Mouse (Mus musculus) cerebellum, postnatal 36 days (tissue): ENCODE results near the gene Usp21.
A peak's percentile ranks its signal among the peaks of the same experiment; 100 is the strongest.
"Not testable (repeated sequence)": the region's sequence is repeated elsewhere in the genome, so short reads cannot be mapped to it uniquely, and the experiment has no call there.

Experiments used
- DNase-seq, 2 experiments: peaks; one replicate each; pipeline ENCODE4 v3.0.0; 2021 to 2022; ENCODE audit warnings: mixed read lengths in 2 of 2

Usp21 gene

GRCm38 (mm10) chr1:171287136-171288081 lies at the start of gene Usp21:
Gene Usp21 (minus strand): TSS chr1:171287991.
- peak; percentile 92 to 95 for DNase-seq

GRCm38 (mm10) chr1:171330216-171330560 lies 42.4 kb upstream of the Usp21 start:
- no peak for DNase-seq

- DNase-seq: peak in 1 of 2 experiments; percentile 26
These were observed 41.8 kb upstream of the Usp21 start for GRCm38 (mm10) chr1:171329433-171330215.

DNA sequence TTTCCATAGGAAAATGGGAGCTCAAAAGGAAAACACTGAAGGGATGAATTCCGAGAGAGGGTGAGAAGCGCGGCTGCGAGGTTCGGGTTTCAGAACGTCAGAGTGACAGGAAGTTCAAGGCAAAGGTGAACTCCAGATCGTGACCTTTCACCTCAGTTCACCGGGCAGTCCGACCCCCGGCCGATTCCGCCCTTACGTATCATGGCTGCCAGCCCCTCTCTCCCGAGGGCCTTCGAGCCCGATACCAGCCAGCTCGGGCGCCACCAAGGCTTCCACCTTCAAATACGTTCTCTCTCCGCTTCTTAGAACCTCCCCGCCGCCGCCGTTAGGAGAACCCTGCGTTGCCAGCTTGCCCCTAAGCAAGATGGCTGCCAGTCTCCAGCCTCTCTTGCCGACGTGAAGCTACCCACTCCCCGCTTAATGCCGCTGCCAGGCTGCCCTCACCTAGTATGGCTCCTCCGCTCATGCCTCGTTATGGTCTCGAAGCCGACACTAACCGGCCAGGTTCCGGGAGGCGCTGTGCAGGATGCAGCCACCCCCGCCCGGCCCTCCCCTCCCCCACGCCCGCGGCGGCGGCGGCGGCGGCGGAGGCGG lies 41.1 kb upstream of the Usp21 start, which contains the start of gene Dedd:
Gene Dedd, plus strand, starts transcription at position 307 of the 594 bp plus-strand sequence.
- DNase-seq: peak; percentile 88 to 90

DNA sequence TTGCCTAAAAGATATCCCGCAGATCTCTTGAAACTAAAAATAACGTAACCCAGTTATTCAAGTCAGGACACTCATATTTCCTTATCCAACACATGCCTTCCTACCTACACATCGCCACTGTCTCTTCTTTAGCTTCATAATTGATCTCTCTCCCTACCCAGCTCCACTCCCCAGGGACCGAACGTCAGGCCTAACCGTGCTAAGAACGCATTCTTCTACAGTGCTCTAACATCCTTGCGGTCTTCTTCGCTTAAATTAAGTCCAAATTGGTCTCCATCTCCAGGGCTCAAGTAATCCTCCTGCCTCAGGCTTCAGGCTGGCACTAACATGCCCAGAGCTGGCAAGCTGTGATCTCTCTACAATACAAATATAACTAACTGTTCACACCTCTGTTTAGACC lies 40.5 kb upstream of the Usp21 start:
- DNase-seq: no peak

DNA sequence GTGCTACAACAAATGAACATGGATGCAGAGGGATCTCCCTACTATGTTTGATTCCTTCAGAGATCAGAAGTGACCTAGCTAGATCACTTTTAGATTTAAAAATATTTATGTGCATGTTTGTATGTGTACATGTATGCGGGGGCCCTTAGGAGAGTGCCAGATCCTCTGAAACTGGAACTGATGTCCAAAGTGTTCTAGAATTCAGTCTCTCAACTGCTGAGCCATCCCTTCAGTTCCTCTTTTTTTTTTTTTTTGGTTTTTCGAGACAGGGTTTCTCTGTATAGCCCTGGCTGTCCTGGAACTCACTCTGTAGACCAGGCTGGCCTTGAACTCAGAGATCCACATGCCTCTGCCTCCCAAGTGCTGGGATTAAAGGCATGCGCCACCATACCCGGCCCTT lies 38.8 kb upstream of the Usp21 start:
- not testable (repeated sequence) for DNase-seq

DNA sequence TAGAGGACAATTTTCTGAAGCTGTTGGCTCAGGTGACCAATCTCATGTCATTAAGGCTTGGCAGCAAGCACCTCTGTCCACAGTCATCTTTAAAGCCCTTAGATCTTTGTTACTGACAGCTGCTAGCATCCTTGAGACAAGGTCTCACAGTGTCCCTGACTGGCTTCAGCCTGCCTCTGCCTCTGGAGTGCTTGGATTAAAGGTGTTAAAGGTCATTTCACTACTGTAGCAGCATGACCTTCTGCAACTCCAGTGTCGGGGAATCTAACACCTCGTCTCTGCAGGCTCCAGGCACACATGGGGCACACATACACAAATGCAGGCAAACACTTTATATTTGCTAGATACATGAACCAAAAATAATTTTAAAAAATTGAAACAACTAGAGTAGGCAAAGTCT lies 37.8 kb upstream of the Usp21 start:
- no peak for DNase-seq

DNA sequence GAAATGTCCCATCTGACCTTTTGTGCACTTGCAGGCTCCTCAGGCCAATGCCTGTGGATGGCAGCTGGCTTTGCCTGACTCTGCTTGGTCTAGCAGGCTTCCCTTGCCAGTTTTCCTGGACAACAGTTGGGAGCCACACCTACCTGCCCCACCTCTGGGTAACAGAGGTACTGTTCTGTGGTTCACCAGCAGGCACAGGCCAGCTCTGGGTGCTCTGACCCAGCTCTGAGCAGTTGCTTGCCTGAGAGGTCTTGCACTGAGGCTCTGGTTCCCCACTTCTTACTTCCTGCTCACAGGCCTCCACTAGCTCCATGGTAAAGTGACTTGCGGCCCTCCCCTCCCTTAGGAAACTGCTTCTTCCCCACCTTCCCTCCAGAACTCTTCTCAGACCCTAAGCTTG lies 34.2 kb upstream of the Usp21 start:
- no peak for DNase-seq

DNA sequence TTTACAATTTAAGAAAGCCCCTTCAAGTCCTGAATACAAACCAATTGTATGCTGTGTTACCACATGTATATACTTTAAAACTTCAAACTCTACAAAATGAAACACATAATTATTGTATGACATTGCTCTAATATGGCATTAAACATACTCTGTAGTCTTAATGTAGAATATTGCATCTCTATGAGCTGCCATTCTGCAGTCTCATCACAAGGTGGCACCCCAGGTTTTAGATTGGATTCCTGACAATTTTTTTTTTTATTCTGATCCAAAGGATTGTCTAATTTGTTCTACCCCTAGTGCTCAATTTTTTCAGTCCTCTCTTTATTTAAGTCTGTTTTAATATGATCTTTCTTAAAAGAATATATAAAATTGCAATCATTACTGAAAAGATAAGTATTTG lies 33.6 kb upstream of the Usp21 start:
- DNase-seq: no peak

DNA sequence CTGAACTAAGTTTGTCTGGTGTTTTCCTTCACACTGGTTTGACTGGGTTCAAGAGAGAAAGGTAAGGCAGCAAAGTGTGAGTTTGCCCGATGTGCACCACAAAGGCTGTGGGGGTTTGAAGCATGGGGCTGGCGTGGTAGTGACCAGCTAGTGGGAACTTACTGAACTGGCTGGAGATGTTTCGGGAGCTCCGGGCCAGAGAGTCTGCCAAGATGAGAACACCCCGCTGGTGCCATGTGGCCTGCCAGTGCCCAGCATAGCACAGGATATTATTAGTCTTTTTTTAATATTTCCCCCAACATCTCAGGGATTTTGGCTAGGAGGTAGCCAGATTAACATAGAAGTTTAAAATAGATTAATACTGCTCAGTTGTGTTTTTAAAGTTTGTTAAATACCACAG lies 32.4 kb upstream of the Usp21 start:
- peak; percentile 78 to 79 for DNase-seq

DNA sequence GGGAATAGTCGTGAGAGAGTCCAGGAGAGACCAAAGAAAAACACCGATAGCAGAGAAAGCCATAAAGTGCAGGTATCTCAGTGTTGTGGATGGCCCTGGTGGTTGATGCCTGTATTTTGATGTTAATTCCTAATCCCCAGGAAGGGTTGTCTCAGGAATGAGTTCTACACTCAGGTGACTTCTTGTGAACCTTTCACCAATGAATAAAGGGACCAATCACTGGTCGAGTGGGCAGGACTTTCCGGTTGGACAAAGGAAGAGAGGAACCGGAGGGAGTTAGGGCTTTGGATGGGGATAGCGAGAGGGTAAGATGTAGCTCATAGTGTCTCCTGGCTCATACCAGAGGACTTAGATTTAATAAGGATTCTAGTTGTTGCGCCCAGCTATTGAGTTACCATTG lies 32.0 kb upstream of the Usp21 start:
- DNase-seq: peak in 1 of 2 experiments; percentile 32

DNA sequence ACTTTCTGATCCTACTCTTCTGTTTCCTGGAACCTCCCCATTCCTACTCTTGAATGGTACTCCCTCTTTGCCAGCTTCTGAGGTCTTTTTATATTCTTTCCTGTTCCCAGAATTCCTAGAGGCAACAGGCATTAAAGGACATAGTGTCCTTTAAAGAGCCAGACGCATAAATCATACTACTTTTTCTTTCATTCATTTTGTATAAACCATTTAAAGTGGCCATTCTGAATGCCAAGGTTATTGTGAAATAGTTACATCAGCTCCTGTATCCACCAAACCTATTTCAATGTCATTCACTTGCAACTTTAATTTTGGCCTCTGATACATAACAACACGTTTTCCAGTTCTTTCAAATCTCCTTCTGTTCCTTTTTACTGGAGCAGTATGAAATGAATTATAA lies 21.5 kb upstream of the Usp21 start:
- DNase-seq: no peak

DNA sequence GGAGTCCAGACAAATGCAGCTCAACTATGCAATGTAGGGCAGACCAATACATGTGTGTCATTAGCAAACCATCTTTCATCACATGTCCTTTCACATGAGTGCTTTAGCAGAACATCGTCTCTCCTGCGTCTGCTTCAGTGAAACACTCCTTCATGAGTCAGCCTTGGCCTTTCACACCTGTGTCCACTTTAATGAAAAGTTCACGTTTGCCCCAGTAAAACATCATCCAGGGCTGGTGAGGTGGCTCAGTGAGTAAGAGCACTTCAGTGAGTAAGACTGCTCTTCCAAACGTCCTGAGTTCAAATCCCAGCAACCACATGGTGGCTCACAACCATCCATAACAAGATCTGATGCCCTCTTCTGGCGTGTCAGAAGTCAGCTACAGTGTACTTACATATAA lies 18.4 kb upstream of the Usp21 start:
- DNase-seq: not testable (repeated sequence)

GRCm38 (mm10) chr1:171298226-171298625 lies 10.4 kb upstream of the Usp21 start:
- peak in 1 of 2 experiments; percentile 35 for DNase-seq

DNA sequence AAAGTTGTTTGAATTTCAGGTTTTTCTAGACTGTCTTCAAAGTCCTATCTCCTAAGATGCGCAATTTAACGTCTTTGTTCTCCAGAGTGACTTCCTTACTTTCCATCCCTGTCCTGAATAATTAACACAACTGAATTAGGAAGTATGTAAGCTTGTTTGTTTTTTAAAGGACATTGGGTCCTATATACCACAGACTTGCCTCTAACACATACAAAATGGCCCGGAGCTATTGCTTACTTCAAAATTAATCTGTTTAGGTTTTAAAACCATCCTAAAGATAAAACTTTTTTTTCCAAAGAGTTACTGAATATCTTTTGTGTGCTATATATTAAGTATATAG lies 7.2 kb upstream of the Usp21 start:
- DNase-seq: no peak

- DNase-seq: peak; percentile 78 to 88
These were observed 6.7 kb upstream of the Usp21 start, which contains the start of gene Ufc1 for GRCm38 (mm10) chr1:171294298-171295062. Gene Ufc1 (minus strand): TSS chr1:171295024.

GRCm38 (mm10) chr1:171293906-171294297 lies 6.1 kb upstream of the Usp21 start:
- no peak for DNase-seq

DNA sequence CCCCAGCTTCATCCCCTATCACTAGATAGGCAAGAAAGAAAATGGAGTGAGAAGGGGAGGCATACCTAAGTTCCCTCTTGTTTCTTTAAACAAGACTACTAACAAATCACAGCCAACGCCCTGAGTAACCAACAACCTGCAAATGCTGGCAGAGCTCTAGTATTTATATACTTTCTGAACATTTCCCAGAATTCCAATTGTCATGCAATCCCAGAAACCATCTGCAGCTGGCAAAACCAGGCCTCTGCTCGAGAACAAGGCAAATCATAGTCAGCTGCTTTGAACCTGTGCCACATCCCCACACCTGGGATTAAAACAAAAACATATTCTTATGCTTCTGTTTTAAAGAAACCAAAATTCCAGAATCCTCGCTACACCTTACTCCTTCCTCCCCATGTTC lies 5.6 kb upstream of the Usp21 start:
- no peak for DNase-seq

- peak in 1 of 2 experiments; percentile 3 for DNase-seq
These were observed 537 bp upstream of the Usp21 start for GRCm38 (mm10) chr1:171288328-171288727.

DNA sequence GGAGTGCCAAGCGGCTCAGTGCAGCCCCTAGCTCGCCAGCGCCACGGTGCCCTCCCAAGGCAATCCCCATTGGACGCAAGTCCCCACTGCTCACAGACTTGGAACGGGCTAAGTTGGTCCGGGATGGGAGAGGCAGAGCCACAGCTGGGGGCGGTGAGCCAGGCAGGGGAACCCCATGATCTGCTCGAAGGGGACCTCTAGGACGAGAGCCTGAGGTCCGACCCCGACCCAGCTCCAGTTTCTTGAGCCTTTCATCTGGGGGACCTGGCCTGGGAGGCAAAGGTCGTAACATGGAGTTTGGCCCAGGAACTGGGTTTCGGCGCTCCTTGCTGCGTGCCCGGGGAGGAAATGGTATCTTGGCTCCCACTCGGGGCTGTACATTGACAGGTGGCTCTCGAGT lies 1.3 kb downstream of the Usp21 start:
- DNase-seq: peak in 1 of 2 experiments; percentile 9

DNA sequence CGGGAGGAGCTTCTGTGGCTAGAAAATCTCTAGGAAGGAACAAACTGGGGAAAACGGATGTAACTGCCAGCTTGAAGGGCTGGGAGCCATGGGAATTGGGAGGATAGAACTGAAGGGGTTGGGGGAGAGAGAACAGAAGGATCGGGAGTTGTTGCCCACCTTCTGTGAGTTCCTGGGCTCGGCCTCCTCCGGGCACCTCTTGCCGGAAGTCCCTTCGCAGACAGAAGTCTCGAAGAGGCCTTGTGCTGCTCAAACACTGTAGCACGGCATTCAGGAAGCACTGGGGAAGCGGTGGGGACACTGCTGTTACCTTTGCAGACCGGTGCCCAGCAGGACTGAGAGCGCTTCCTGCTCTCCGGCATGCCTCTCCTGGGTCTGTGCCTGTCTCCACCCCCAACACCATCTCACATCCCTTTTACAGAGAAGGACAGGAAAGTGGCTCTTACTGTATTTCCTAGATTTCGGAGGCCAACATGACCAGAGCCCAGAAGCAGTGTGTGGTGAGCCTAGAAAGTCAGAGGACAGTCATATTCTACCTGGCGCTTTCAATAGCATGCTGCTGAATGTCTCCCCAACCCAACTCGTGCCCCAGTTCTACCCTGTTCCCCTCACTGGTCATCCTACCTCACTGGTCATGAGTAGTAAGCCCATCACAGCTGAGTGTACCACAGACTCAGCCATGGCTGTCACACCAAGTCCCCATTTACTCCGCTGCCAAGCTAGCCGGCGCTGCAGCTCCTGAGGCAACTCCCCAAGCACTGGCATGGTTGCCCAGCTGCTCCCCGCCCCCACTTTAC lies 2.5 kb downstream of the Usp21 start:
- peak in 1 of 2 experiments; percentile 1 for DNase-seq

- DNase-seq: no peak
These were observed 3.3 kb downstream of the Usp21 start for GRCm38 (mm10) chr1:171284491-171284890.
